Mouse (Mus musculus) embryonic fibroblast, embryonic 13.5 days (primary cell): ENCODE results near the gene S100a1.

ENCODE experiments used
- CTCF ChIP-seq: IDR thresholded peaks from 2 replicates; pipeline ENCODE4 v1.5.1; 2011; ENCODE audit warnings: mild to moderate bottlenecking, control low read depth, low read length, moderate library complexity, borderline replicate concordance; ENCODE audit not compliant: insufficient read depth
- POLR2A ChIP-seq: IDR thresholded peaks from 2 replicates; pipeline ENCODE4 v1.6.1; 2011; ENCODE audit warnings: low read depth, mild to moderate bottlenecking, control low read depth, low read length, moderate library complexity

GRCm38 (mm10) chr3:90503444-90503843 lies 10.7 kb downstream of the S100a1 start:
- TF ChIP-seq CTCF (no peak), POLR2A (no peak)
